Mouse (Mus musculus) intestine, embryonic 14.5 days (tissue): ENCODE data around the gene Ston2. TPM values are rescaled to one million over a fixed set of nuclear protein-coding genes. Genes with fewer than 3 reads are reported as not detected.

ENCODE experiments used
- ATAC-seq: fragments of 200-750 bp; cut with Nextera tagmentation; replicated peaks from 2 replicates; pipeline ENCODE4 v1.8.0; 2017; ENCODE audit warnings: low read depth, moderate number of reproducible peaks, moderate TSS enrichment, moderate library complexity; ENCODE audit not compliant: low FRiP score, low TSS enrichment
- DNase-seq: peaks from one replicate; pipeline ENCODE4 v3.0.0-alpha.2; 2018; ENCODE audit warnings: low spot score
- H3K27ac ChIP-seq: fragments of 300-500 bp; sonication (generic); 2 replicates; pipeline ENCODE4 v1.5.1; 2014; ENCODE audit warnings: low read depth, mild to moderate bottlenecking, control low read depth
- H3K27me3 ChIP-seq: fragments of 300-500 bp; sonication (generic); replicated peaks from 2 replicates; pipeline ENCODE4 v1.6.1; 2014; ENCODE audit warnings: low read length, control low read depth; ENCODE audit not compliant: control insufficient read depth, insufficient read depth
- H3K36me3 ChIP-seq: fragments of 300-500 bp; sonication (generic); 2 replicates; pipeline ENCODE4 v1.6.1; 2014; ENCODE audit warnings: low read length, control low read depth; ENCODE audit not compliant: control insufficient read depth, insufficient read depth
- H3K4me1 ChIP-seq: fragments of 300-500 bp; sonication (generic); replicated peaks from 2 replicates; pipeline ENCODE4 v1.6.1; 2014; ENCODE audit warnings: low read length, control low read depth, mixed read lengths; ENCODE audit not compliant: control insufficient read depth, insufficient read depth
- H3K4me2 ChIP-seq: fragments of 300-500 bp; sonication (generic); 2 replicates; pipeline ENCODE4 v1.6.1; 2014; ENCODE audit warnings: low read length
- H3K4me3 ChIP-seq: fragments of 300-500 bp; sonication (generic); 2 replicates; pipeline ENCODE4 v1.5.1; 2014; ENCODE audit warnings: low read depth, low read length, control low read depth, mixed read lengths
- H3K9ac ChIP-seq: fragments of 300-500 bp; sonication (generic); 2 replicates; pipeline ENCODE4 v1.6.1; 2014; ENCODE audit warnings: mild to moderate bottlenecking, low read length
- H3K9me3 ChIP-seq: fragments of 300-500 bp; sonication (generic); 2 replicates; pipeline ENCODE4 v1.6.1; 2016; ENCODE audit warnings: low read length, control low read depth; ENCODE audit not compliant: control insufficient read depth
- WGBS: fragments of 180-500 bp; shearing (Covaris S2); extraction: QIAGEN DNeasy Blood & Tissue Kit; methylation state at CpG from one replicate; pipeline ENCODE4 v1.1.7; 2014; 5-methylcytosine and 5-hydroxymethylcytosine counted together
- polyA plus RNA-seq: library from polyadenylated mRNA; unstranded; fragments of >200 nt; fragmentation: Nextera tagmentation; extraction: Ambion mirVana; gene quantifications from 2 replicates; pipeline ENCODE4 v1.2.1, GENCODE M21; 2014

The Ston2 gene
- polyA plus RNA-seq, 1 experiment from 2014 or later = 7.3 TPM

GRCm38 (mm10) chr12:91683549-91684100, 104.6 kb downstream of the Ston2 start:
- Histone ChIP-seq H3K36me3 (no peaks in the 10 kb centered on the region), H3K9me3 (no peaks in the 10 kb centered on the region), H3K9ac (no peak overlapping the region), H3K4me3 (no peak overlapping the region), H3K27me3 (no peaks in the 10 kb centered on the region), H3K4me2 (peak overlapping the region; percentile 18), H3K27ac (no peak overlapping the region), H3K4me1 (peaks cover 33% of the 10 kb centered on the region)
- no peak for DNase-seq
- no peak for ATAC-seq
- 30% methylated on average over 15 of the region's 15 CpGs for WGBS

DNA sequence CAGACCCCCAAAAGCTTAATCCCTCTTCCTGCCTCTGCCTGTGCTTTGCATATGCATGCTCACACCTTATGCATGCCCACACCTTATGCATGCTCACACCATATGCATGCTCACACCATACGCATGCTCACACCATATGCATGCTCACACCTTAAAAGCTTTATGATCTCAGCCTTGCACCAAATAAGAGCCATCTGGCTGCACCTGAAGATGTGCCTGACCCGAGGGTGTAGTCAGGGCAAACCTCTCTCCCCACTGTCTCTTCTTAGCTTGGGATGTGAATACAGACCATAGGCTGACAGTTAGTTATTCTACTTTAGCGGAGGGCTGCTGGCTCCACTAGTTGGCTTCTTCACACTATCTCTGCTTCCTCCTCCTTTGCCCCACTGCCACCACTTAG, 105.1 kb downstream of the Ston2 start:
- ATAC-seq (no peak), DNase-seq (no peak)
- Histone ChIP-seq H3K27ac (no peak overlapping the region), H3K27me3 (no peaks in the 10 kb centered on the region), H3K4me1 (peaks cover 33% of the 10 kb centered on the region), H3K36me3 (no peaks in the 10 kb centered on the region), H3K9me3 (no peaks in the 10 kb centered on the region), H3K9ac (no peak overlapping the region), H3K4me3 (no peak overlapping the region), H3K4me2 (peak overlapping the region; percentile 18)
- 73% methylated on average over 3 of the region's 3 CpGs for WGBS

- DNase-seq = no peak
- Histone ChIP-seq H3K36me3 (no peaks in the 10 kb centered on the region), H3K27ac (no peak overlapping the region), H3K9me3 (no peaks in the 10 kb centered on the region), H3K9ac (no peak overlapping the region), H3K4me3 (no peak overlapping the region), H3K4me2 (no peak overlapping the region), H3K4me1 (peaks cover 22% of the 10 kb centered on the region), H3K27me3 (no peaks in the 10 kb centered on the region)
- no peak for ATAC-seq
- WGBS = 56% methylated on average over 14 of the region's 14 CpGs
Measured at GRCm38 (mm10) chr12:91679320-91680064, 108.7 kb downstream of the Ston2 start.

DNA sequence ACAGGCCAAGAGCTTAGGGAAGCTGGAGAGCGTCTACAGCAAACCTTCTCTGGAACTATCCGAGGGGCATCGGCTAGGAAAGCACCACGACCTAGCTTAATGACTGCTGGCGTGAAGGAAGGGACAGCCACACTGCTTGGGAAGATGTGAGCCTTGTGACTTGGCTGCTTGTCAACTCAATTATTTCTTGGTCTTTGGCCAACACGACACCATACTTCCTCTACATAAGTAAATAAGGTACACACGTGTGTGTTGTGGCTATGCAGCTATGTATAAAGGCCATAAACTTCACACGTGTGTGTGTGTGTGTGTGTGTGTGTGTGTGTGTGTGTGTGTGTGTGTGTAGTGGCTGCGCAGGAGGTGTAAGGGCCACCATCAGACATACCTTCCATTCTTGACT, 112.2 kb downstream of the Ston2 start:
- ATAC-seq = no peak
- Histone ChIP-seq H3K27ac (no peak overlapping the region), H3K9ac (no peak overlapping the region), H3K4me2 (no peak overlapping the region), H3K9me3 (no peaks in the 10 kb centered on the region), H3K4me3 (no peak overlapping the region), H3K4me1 (peaks cover 6% of the 10 kb centered on the region; the same call in 1 of the 2 replicates), H3K36me3 (no peaks in the 10 kb centered on the region), H3K27me3 (no peaks in the 10 kb centered on the region)
- no peak for DNase-seq
- 70% methylated on average over 9 of the region's 9 CpGs for WGBS

DNA sequence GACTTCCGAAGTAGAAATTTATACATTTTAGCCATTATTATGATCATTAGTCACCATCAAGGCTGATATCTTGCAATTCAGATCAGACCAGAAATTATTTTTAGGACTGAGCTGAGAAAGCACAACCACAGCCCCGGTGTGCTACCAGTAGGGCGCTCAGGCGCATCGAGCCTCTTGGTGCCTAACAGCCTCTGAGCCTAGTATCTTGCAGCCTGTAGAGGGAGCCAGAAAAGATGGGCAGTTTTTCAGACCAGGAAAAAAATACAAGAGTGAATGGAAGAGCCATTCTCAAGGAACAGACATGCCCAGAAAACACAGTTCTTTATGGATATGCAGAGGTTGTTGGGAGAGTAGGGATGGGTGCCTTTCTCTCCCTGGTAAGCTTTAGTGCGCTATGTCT, 115.0 kb downstream of the Ston2 start:
- H3K9ac ChIP-seq = no peak overlapping the region
- H3K27me3 ChIP-seq = no peaks in the 10 kb centered on the region
- ATAC-seq = no peak
- H3K4me3 ChIP-seq = no peak overlapping the region
- H3K4me1 ChIP-seq = no peaks in the 10 kb centered on the region; the same call in 1 of the 2 replicates
- H3K27ac ChIP-seq = no peak overlapping the region
- no peak overlapping the region for H3K4me2 ChIP-seq
- 83% methylated on average over 6 of the region's 6 CpGs for WGBS
- H3K9me3 ChIP-seq = no peaks in the 10 kb centered on the region
- DNase-seq = no peak
- no peaks in the 10 kb centered on the region for H3K36me3 ChIP-seq

- DNase-seq (no peak), ATAC-seq (no peak)
- 90% methylated on average over 7 of the region's 7 CpGs for WGBS
- no peak overlapping the region for H3K4me3 ChIP-seq
- no peak overlapping the region for H3K9ac ChIP-seq
- H3K36me3 ChIP-seq = no peaks in the 10 kb centered on the region
- H3K4me2 ChIP-seq = no peak overlapping the region
- no peaks in the 10 kb centered on the region; the same call in none of the 2 replicates for H3K4me1 ChIP-seq
- no peak overlapping the region for H3K27ac ChIP-seq
- no peaks in the 10 kb centered on the region for H3K9me3 ChIP-seq
- no peaks in the 10 kb centered on the region for H3K27me3 ChIP-seq
Measured at GRCm38 (mm10) chr12:91672528-91672927, 115.7 kb downstream of the Ston2 start.

DNA sequence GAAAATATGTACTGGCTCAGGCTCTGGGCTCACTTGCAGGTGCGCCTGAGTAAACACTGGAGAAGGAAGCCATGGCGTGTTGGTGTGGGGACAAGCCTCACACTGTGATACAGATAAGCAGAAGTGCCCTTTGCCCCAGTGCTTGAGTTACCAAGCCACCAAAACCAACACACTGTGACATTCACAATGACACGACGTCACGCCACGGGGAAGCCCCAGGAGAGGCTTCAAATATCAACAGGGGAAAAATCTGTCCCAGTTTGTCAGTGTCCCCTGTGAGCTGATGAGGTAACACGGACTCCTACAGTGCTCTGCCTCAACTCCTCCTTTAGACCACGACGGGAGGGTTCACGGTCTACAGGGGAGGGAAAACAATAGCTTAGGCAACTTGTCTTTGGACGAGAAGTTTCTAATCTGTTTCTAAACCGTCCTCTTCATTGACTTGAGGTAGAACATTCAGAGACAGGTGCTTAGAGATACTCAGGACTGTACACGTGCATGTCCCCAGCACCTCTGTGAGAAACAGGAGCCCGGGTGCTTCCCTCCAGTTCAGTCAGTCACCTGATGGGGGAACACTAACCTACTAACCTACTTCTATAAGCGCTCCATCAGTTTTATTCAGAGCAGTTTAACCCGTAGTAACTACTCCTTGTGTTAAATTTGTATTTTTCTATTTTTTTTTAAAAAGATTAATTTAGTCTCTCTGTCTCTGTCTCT, 119.5 kb downstream of the Ston2 start:
- Histone ChIP-seq H3K4me3 (no peak overlapping the region), H3K4me2 (no peak overlapping the region), H3K9me3 (no peaks in the 10 kb centered on the region), H3K4me1 (no peaks in the 10 kb centered on the region; the same call in 1 of the 2 replicates), H3K27ac (no peak overlapping the region), H3K9ac (no peak overlapping the region), H3K36me3 (no peaks in the 10 kb centered on the region), H3K27me3 (no peaks in the 10 kb centered on the region)
- DNase-seq = peak; percentile 79
- ATAC-seq = peak; percentile 95
- WGBS = 74% methylated on average over 16 of the region's 16 CpGs

DNA sequence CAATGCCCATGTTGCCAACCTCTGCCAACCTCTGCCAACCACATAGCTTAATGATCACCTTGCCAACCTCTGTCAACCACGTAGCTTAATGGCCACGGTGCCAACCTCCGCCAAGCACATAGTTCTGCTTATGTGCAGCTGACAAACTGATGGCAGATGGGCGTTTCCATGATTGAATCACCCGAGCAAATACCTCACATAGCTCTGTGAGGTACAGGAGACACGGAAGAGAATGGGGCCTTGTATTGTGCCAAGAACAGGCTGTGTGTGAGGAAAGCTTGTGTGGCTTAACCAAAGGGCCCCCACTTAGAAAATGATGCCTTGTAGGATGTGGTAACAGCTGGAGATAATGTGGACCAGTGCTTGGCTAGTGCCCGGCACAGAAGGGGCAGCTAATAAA, 120.4 kb downstream of the Ston2 start:
- ATAC-seq = no peak
- DNase-seq = no peak
- Histone ChIP-seq H3K27me3 (no peaks in the 10 kb centered on the region), H3K9me3 (no peaks in the 10 kb centered on the region), H3K9ac (no peak overlapping the region), H3K4me2 (no peak overlapping the region), H3K36me3 (no peaks in the 10 kb centered on the region), H3K4me3 (no peak overlapping the region), H3K4me1 (no peaks in the 10 kb centered on the region; the same call in 1 of the 2 replicates), H3K27ac (peak overlapping the region; percentile 35; the same call in 1 of the 2 replicates)
- 69% methylated on average over 7 of the region's 7 CpGs for WGBS
